Mouse (Mus musculus) G1E (cell line): ENCODE results near the gene Ctps. TPM values are rescaled to one million over a fixed set of nuclear protein-coding genes. Genes with fewer than 3 reads are reported as not detected.

Experiments used
- ATAC-seq: 2 replicates; pipeline ENCODE4 v1.8.0; 2016; ENCODE audit warnings: mild to moderate bottlenecking; ENCODE audit not compliant: insufficient number of reproducible peaks, poor library complexity, low FRiP score, severe bottlenecking; ENCODE audit errors: extremely low read depth
- DNase-seq: peaks from one replicate; pipeline ENCODE4 v3.0.0; 2012; ENCODE audit warnings: low spot score
- H3K27me3 ChIP-seq: 2 replicates; pipeline ENCODE4 v1.6.1; 2012; ENCODE audit warnings: mild to moderate bottlenecking, low read length, inconsistent platforms; ENCODE audit not compliant: insufficient read depth
- H3K36me3 ChIP-seq: replicated peaks from 2 replicates; pipeline ENCODE3; 2012; ENCODE audit warnings: mild to moderate bottlenecking, inconsistent platforms
- H3K4me1 ChIP-seq: 2 replicates; pipeline ENCODE4 v1.6.1; 2012; ENCODE audit warnings: low read depth, low read length, inconsistent platforms, mixed read lengths; ENCODE audit not compliant: insufficient read depth
- H3K4me3 ChIP-seq: 2 replicates; pipeline ENCODE4 v1.5.1; 2012; ENCODE audit warnings: low read depth, mild to moderate bottlenecking, inconsistent platforms, low read length, moderate library complexity, mixed read lengths
- H3K9me3 ChIP-seq: replicated peaks from 2 replicates; pipeline ENCODE4 v1.6.1; 2012; ENCODE audit warnings: inconsistent platforms
- CTCF ChIP-seq: IDR thresholded peaks from 2 replicates; pipeline ENCODE4 v1.5.1; 2012; ENCODE audit warnings: low read depth, low read length, inconsistent platforms, mixed read lengths
- GATA1 ChIP-seq: IDR thresholded peaks from 2 replicates; pipeline ENCODE4 v1.6.1; 2012; ENCODE audit warnings: borderline replicate concordance, low read length, inconsistent platforms, mixed read lengths
- GATA2 ChIP-seq: IDR thresholded peaks from 2 replicates; pipeline ENCODE4 v1.6.1; 2012; ENCODE audit warnings: low read depth, low read length, inconsistent platforms, borderline replicate concordance
- POLR2AphosphoS5 ChIP-seq: IDR thresholded peaks from 2 replicates; pipeline ENCODE4 v1.6.1; 2012; ENCODE audit warnings: low read depth, low read length, inconsistent platforms; ENCODE audit not compliant: insufficient replicate concordance
- TAL1 ChIP-seq: conservative IDR thresholded peaks from 2 replicates; pipeline ENCODE4 v1.6.1; 2012; ENCODE audit warnings: low read depth, low read length, inconsistent platforms, mixed read lengths
- polyA plus RNA-seq: library from polyadenylated mRNA; stranded (reverse); fragments of >175 nt; gene quantifications from 2 replicates; pipeline ENCODE4 v1.2.3, GENCODE M21; 2012
- total RNA-seq, 2 experiments: library from RNA; stranded (forward) in 1 of 2; stranded (reverse) in 1 of 2; fragments of 200-1000 nt in 1 of 2; fragments of >200 nt in 1 of 2; fragmentation: Nextera tagmentation in 1 of 2; gene quantifications; 2 replicates each; pipeline ENCODE4 v1.2.3; 2014 to 2017

The Ctps gene
- total RNA-seq (2014; fragmentation: Nextera tagmentation) (41.3 and 41.6 TPM in 2 replicates), total RNA-seq (2017) (39.8 and 40.8 TPM in 2 replicates), polyA plus RNA-seq (6.2 and 9.3 TPM in 2 replicates)

GRCm38 (mm10) chr4:120569486-120570437, at the start of gene Ctps:
TSS of gene Ctps (minus strand) at chr4:120570276.
- TF ChIP-seq CTCF (no peak), GATA2 (no peak), GATA1 (no peak), TAL1 (no peak), POLR2AphosphoS5 (no peak)
- peak; percentile 98 for DNase-seq
- Histone ChIP-seq H3K36me3 (peaks cover 30% of the 10 kb centered on the region), H3K9me3 (no peaks in the 10 kb centered on the region), H3K4me1 (peaks cover 34% of the 10 kb centered on the region), H3K4me3 (peak within 1 kb of the TSS; percentile 88), H3K27me3 (no peaks in the 10 kb centered on the region)
- ATAC-seq = peak; percentile 78

- no peaks in the 10 kb centered on the region for H3K36me3 ChIP-seq
- H3K9me3 ChIP-seq = no peaks in the 10 kb centered on the region
- H3K27me3 ChIP-seq = no peaks in the 10 kb centered on the region
- H3K4me1 ChIP-seq = peaks cover 75% of the 10 kb centered on the region
- TF ChIP-seq CTCF = no peak
- TF ChIP-seq GATA1 = no peak
- no peak for TF ChIP-seq TAL1
- no peak for TF ChIP-seq POLR2AphosphoS5
- no peak for TF ChIP-seq GATA2
- no peak overlapping the region; the same call in 1 of the 2 replicates for H3K4me3 ChIP-seq
- peak; percentile 35; the same call in 1 of the 2 replicates for ATAC-seq
- DNase-seq = no peak
These were observed 46.3 kb upstream of the Ctps start for GRCm38 (mm10) chr4:120616199-120617025.

DNA sequence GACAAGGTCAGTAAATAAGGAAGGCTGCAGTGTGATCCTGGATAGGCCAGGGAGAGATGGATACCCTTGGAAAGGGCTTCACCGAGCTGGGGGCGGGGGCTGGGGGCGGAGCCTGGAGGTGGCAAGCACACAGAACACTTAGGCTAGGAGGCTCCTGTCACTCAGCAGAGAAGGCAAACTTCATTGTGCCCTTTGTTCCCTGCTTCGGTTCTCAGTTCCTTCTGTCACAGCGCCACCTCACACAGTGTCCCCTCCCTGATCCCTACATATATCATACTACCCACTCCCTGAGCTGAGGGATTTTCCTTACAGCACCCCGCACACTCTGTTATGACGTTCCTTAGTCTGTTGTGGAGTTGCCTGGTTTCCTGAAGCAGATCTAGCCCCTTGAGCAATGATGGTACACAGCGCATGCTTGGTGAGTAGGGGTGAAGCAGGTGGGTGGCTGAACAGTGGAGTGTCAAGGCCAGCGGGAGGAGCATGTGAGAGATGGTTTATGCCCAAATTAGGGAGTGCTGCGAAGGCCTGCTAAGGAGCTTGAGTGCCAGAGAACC, 45.5 kb upstream of the Ctps start:
- Histone ChIP-seq H3K36me3 (no peaks in the 10 kb centered on the region), H3K27me3 (no peaks in the 10 kb centered on the region), H3K4me3 (no peak overlapping the region), H3K4me1 (peaks cover 76% of the 10 kb centered on the region), H3K9me3 (no peaks in the 10 kb centered on the region)
- ATAC-seq (no peak), DNase-seq (no peak)
- TF ChIP-seq GATA1 = no peak
- TF ChIP-seq CTCF = no peak
- TF ChIP-seq GATA2 = no peak
- TF ChIP-seq POLR2AphosphoS5 = no peak
- TF ChIP-seq TAL1 = no peak

DNA sequence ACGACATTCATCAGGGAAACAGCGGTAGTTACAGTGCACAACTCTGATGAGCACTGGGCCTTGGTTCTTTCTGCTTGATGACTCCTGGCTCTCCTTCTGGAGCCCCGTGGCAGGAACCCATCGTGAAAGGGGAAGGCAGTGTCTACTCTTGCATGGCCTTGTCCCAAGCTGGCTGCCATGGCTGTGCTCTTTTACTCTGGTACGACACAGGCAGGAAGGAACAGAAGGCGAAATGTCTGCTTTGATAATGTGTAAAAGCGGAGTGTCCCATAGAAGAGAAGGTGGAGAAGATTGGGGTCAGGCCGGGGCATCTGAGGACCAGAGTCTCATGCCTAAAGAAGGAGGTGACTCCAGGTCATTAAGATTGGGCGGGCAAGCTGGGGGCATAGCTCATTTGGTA, 44.6 kb upstream of the Ctps start:
- no peaks in the 10 kb centered on the region for H3K9me3 ChIP-seq
- ATAC-seq (no peak), DNase-seq (no peak)
- H3K4me1 ChIP-seq = peaks cover 71% of the 10 kb centered on the region
- no peak for TF ChIP-seq GATA1
- TF ChIP-seq CTCF = no peak
- TF ChIP-seq TAL1 = no peak
- TF ChIP-seq GATA2 = no peak
- no peak for TF ChIP-seq POLR2AphosphoS5
- H3K27me3 ChIP-seq = no peaks in the 10 kb centered on the region
- no peaks in the 10 kb centered on the region for H3K36me3 ChIP-seq
- H3K4me3 ChIP-seq = no peak overlapping the region

- Histone ChIP-seq H3K4me1 (peaks cover 64% of the 10 kb centered on the region), H3K4me3 (no peak overlapping the region; the same call in 1 of the 2 replicates), H3K36me3 (no peaks in the 10 kb centered on the region), H3K27me3 (no peaks in the 10 kb centered on the region), H3K9me3 (no peaks in the 10 kb centered on the region)
- TF ChIP-seq POLR2AphosphoS5 (no peak), GATA1 (no peak), CTCF (no peak), GATA2 (no peak), TAL1 (no peak)
- DNase-seq (no peak), ATAC-seq (no peak)
These were observed 43.7 kb upstream of the Ctps start for GRCm38 (mm10) chr4:120613691-120614329.
